Mouse (Mus musculus): ENCODE data around the gene Ajuba. TPM values are rescaled to one million over a fixed set of nuclear protein-coding genes. Genes with fewer than 3 reads are reported as not detected.

Ajuba gene
- total RNA-seq (2023), result under 1 TPM; 0.20 to 0.22 TPM

DNA sequence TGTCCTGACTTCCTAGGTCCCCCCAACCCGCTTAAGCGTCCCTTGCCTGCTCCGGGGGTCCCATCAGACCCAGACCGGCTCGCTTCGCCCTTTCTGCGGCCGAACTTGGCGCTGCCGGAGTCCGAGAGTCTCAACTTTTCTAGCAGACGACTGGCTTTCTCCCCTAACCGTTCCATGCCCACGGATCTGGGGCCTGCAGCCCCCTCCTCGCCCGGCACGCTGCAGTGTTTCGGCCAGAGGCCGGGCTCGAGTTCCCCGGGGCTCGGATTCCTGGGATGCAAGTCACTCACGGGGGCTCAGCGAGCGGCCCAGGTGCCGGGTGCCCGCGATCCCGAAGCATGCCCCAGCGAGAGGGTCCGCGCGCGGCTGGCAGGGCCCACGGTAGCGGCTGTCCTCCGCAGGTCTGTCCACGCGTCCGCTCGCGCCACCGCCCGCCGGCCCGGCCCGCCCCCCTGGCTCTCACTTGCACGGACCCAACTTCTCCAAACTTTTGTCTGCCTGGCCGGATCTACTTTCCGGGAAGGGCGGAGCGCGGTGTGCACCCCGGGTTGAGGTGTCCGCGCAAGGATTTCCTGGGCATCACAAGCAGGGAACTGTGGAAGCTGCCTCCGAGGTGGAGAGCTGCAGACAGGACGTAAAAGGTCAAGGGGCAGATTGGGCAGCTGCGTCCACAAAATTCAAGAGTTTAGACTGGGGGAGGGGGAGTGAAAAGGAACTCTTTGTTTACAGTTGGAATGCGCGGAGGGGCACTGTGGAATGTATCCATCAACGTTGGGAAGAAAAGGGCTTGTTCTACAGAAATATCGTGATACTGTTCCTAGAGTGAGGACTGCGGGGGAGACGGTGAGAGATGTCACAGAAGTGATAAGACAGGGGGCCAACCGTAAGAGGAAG, at the start of gene Ajuba:
Ajuba (minus strand) TSS at position 470 of the 894 bp plus-strand sequence.

DNA sequence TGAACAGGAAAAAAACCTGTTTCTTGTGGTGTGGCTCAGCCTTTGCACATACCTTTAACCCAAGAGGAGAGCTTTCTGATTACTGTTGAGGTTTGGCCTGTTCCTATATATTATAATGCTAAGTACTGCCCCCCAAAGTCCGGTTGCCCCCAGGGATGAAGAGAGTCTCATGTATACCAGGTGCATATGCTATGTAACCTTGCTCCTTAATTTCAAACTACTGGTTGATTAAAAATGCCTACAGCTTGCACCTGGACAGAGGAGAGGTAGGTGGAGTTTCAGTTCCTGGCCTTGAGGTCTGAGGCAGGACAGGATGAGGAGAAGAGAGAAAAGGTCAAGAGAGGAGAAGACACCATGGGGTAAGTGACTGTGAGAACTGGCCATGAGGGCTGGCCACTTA, 43.8 kb upstream of the Ajuba start, which contains the start of gene Psmb11:
Psmb11 (plus strand) TSS at position 301 of the 400 bp plus-strand sequence.

GRCm38 (mm10) chr14:54617897-54618365, 40.6 kb upstream of the Ajuba start, which contains the start of gene Psmb5:
Gene Psmb5, minus strand, starts transcription at chr14:54618022.

DNA sequence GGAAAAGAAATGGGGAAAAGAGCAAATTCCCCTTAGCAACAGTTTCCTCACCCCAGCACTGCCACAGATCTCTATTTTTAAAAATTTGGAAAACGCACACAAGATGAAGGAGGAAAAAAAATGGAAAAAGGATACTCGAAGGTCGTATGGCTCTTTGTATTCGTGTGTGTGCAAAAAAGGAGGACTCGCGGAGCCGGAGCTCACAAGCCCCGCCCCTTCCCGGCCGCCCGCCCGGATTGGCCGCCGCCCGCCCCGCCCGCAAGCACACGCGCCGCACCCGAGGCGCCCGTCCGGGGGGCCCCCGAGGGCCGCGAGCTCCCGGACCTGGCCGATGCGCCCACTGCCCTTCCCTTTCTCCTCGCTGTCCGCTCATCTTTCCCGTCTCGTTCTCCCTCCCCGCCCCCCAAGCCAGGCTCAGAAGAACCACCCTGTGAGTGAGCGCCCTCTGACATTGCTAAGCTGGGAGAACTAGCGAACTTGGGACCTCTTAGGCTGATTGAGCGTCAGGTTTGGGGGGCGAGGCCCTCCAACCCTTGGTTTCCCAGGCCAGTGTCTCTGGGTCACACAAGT, 28.5 kb upstream of the Ajuba start, which contains the start of gene 4931414P19Rik:
4931414P19Rik (minus strand) TSS at position 242 of the 570 bp plus-strand sequence.

GRCm38 (mm10) chr14:54553975-54554769, 23.2 kb downstream of the Ajuba start, which contains the start of gene Haus4:
Gene Haus4, minus strand, starts transcription at chr14:54554616.

Other genes with a start within 250 kb of the Ajuba start
- 10 to 100 TPM; 39.9 to 43.0 TPM for gene Oxa1l, start 216.7 kb downstream of the Ajuba start, total RNA-seq (2023)
- gene Slc7a7, start 159.8 kb downstream of the Ajuba start, total RNA-seq (2023), result 10 to 100 TPM; 20.7 to 26.1 TPM
- gene Mrpl52, start 150.6 kb downstream of the Ajuba start, total RNA-seq (2023), result 10 to 100 TPM; 38.9 to 39.9 TPM
- gene Mmp14, start 145.9 kb downstream of the Ajuba start, total RNA-seq (2023), result 1 to 10 TPM; 1.1 to 2.8 TPM
- 10 to 100 TPM; 82.6 to 82.9 TPM for gene Lrp10, start 113.4 kb downstream of the Ajuba start, total RNA-seq (2023)
- gene Rem2, start 101.5 kb downstream of the Ajuba start, total RNA-seq (2023), result under 1 TPM in 1 of 2 experiments, not detected in 1; 0.18 TPM
- 10 to 100 TPM; 12.8 to 13.9 TPM for gene Prmt5, start 60.0 kb downstream of the Ajuba start, total RNA-seq (2023)
- 10 to 100 TPM; 26.8 to 31.2 TPM for gene Haus4, start 22.9 kb downstream of the Ajuba start, total RNA-seq (2023)
- 1 to 10 TPM; 3.4 to 6.2 TPM for gene 4931414P19Rik, start 28.4 kb upstream of the Ajuba start, total RNA-seq (2023)
- gene Psmb5, start 40.5 kb upstream of the Ajuba start, total RNA-seq (2023), result 10 to 100 TPM; 56.3 to 74.9 TPM
- gene Psmb11, start 43.9 kb upstream of the Ajuba start, total RNA-seq (2023), result under 1 TPM in 1 of 2 experiments, not detected in 1; 0.07 TPM
- not detected for gene Gm17606, start 63.4 kb upstream of the Ajuba start, total RNA-seq (2023)
- gene Cdh24, start 63.8 kb upstream of the Ajuba start, total RNA-seq (2023), result 1 to 10 TPM; 1.9 to 3.7 TPM
- gene 1700123O20Rik, start 108.7 kb upstream of the Ajuba start, total RNA-seq (2023), result 10 to 100 TPM; 29.0 to 31.1 TPM
- 100 to 1,000 TPM; 245 to 254 TPM for gene Acin1, start 109.4 kb upstream of the Ajuba start, total RNA-seq (2023)
- gene Gm29776, start 121.3 kb upstream of the Ajuba start, total RNA-seq (2023), result under 1 TPM; 0.40 to 0.70 TPM
- gene Cebpe, start 134.6 kb upstream of the Ajuba start, total RNA-seq (2023), result 100 to 1,000 TPM; 181 to 183 TPM
- gene Slc7a8, start 204.4 kb upstream of the Ajuba start, total RNA-seq (2023), result 1 to 10 TPM; 5.0 to 5.1 TPM
- not detected for gene Rnf212b, start 236.6 kb upstream of the Ajuba start, total RNA-seq (2023)

All from neutrophil, adult 83 days (primary cell).